Mouse (Mus musculus): ENCODE results near the gene Ccn1. TPM values are rescaled to one million over a fixed set of nuclear protein-coding genes. Genes with fewer than 3 reads are reported as not detected.

Ccn1 gene
- polyA plus RNA-seq, 1 experiment from 2014 or later = 42.7 TPM

GRCm38 (mm10) chr3:145650298-145651011 lies 674 bp upstream of the Ccn1 start:
- Histone ChIP-seq H3K9ac (ENCODE audit: low read length) (peak overlapping the region; percentile 94), H3K27ac (replicated peaks in 1 of 2; ENCODE audit: control insufficient read depth in 1 of 2, insufficient read depth in 1 of 2, low read depth in 2 of 2, low read length in 2 of 2) (peak overlapping the region; percentile 91 to 96), H3K36me3 (ENCODE audit: control insufficient read depth, insufficient read depth, low read length) (peaks cover 18% of the 10 kb centered on the region), H3K4me2 (ENCODE audit: low read length) (peak overlapping the region; percentile 77), H3K9me3 (ENCODE audit: control insufficient read depth, low read length) (no peaks in the 10 kb centered on the region), H3K4me1 (ENCODE audit: control insufficient read depth in 2 of 2, insufficient read depth in 2 of 2, low read length in 2 of 2) (peaks cover 30 to 53% of the 10 kb centered on the region in 2 experiments), H3K4me3 (ENCODE audit: control insufficient read depth in 1 of 2, insufficient read depth in 1 of 2, low read depth in 1 of 2, low read length in 2 of 2) (peak overlapping the region; percentile 69 to 80), H3K27me3 (ENCODE audit: control insufficient read depth, insufficient read depth, low read length) (no peaks in the 10 kb centered on the region)
- WGBS = under 1% methylated on average over 18 of the region's 18 CpGs
- ATAC-seq (ENCODE audit: insufficient number of reproducible peaks, insufficient read depth, low FRiP score, low read depth) = no peak

- under 1% methylated on average over 49 of the region's 49 CpGs for WGBS
Observed at GRCm38 (mm10) chr3:145648991-145649851, 560 bp downstream of the Ccn1 start.

GRCm38 (mm10) chr3:145648097-145648931 lies 1.5 kb downstream of the Ccn1 start:
- H3K36me3 ChIP-seq (ENCODE audit: control insufficient read depth, insufficient read depth, low read length) = peaks cover 18% of the 10 kb centered on the region
- ATAC-seq (ENCODE audit: insufficient number of reproducible peaks, insufficient read depth, low FRiP score, low read depth) = no peak
- H3K4me2 ChIP-seq (ENCODE audit: low read length) = peak overlapping the region; percentile 77
- H3K4me3 ChIP-seq (ENCODE audit: control insufficient read depth in 1 of 2, insufficient read depth in 1 of 2, low read depth in 1 of 2, low read length in 2 of 2) = peak overlapping the region; percentile 69 to 80
- H3K9me3 ChIP-seq (ENCODE audit: control insufficient read depth, low read length) = no peaks in the 10 kb centered on the region
- WGBS = 6% methylated on average over 26 of the region's 26 CpGs
- H3K9ac ChIP-seq (ENCODE audit: low read length) = peak overlapping the region; percentile 94
- H3K27me3 ChIP-seq (ENCODE audit: control insufficient read depth, insufficient read depth, low read length) = no peaks in the 10 kb centered on the region
- H3K27ac ChIP-seq (replicated peaks in 1 of 2; ENCODE audit: control insufficient read depth in 1 of 2, insufficient read depth in 1 of 2, low read depth in 2 of 2, low read length in 2 of 2) = peak overlapping the region; percentile 91 to 96
- peaks cover 22 to 40% of the 10 kb centered on the region in 2 experiments for H3K4me1 ChIP-seq (ENCODE audit: control insufficient read depth in 2 of 2, insufficient read depth in 2 of 2, low read length in 2 of 2)

More at GRCm38 (mm10) chr3:145648991-145649851, 560 bp downstream of the Ccn1 start:
- Histone ChIP-seq H3K4me3 (ENCODE audit: control insufficient read depth in 1 of 2, insufficient read depth in 1 of 2, low read depth in 1 of 2, low read length in 2 of 2) (peak overlapping the region; percentile 69 to 80), H3K9ac (ENCODE audit: low read length) (peak overlapping the region; percentile 94), H3K4me2 (ENCODE audit: low read length) (peak overlapping the region; percentile 77), H3K9me3 (ENCODE audit: control insufficient read depth, low read length) (no peaks in the 10 kb centered on the region), H3K4me1 (ENCODE audit: control insufficient read depth in 2 of 2, insufficient read depth in 2 of 2, low read length in 2 of 2) (peaks cover 24 to 48% of the 10 kb centered on the region in 2 experiments), H3K27ac (replicated peaks in 1 of 2; ENCODE audit: control insufficient read depth in 1 of 2, insufficient read depth in 1 of 2, low read depth in 2 of 2, low read length in 2 of 2) (peak overlapping the region; percentile 91 to 96), H3K27me3 (ENCODE audit: control insufficient read depth, insufficient read depth, low read length) (no peaks in the 10 kb centered on the region), H3K36me3 (ENCODE audit: control insufficient read depth, insufficient read depth, low read length) (peaks cover 18% of the 10 kb centered on the region)
- no peak for ATAC-seq (ENCODE audit: insufficient number of reproducible peaks, insufficient read depth, low FRiP score, low read depth)

- H3K9me3 ChIP-seq (ENCODE audit: control insufficient read depth, low read length) = no peaks in the 10 kb centered on the region
- H3K36me3 ChIP-seq (ENCODE audit: control insufficient read depth, insufficient read depth, low read length) = peaks cover 18% of the 10 kb centered on the region
- H3K4me2 ChIP-seq (ENCODE audit: low read length) = peak overlapping the region; percentile 77
- peaks cover 19 to 39% of the 10 kb centered on the region in 2 experiments for H3K4me1 ChIP-seq (ENCODE audit: control insufficient read depth in 2 of 2, insufficient read depth in 2 of 2, low read length in 2 of 2)
- no peaks in the 10 kb centered on the region for H3K27me3 ChIP-seq (ENCODE audit: control insufficient read depth, insufficient read depth, low read length)
- peak overlapping the region; percentile 8 to 69; a peak in 3 of 4 replicates for H3K4me3 ChIP-seq (ENCODE audit: control insufficient read depth in 1 of 2, insufficient read depth in 1 of 2, low read depth in 1 of 2, low read length in 2 of 2)
- no peak for ATAC-seq (ENCODE audit: insufficient number of reproducible peaks, insufficient read depth, low FRiP score, low read depth)
- no peak overlapping the region for H3K27ac ChIP-seq (replicated peaks in 1 of 2; ENCODE audit: control insufficient read depth in 1 of 2, insufficient read depth in 1 of 2, low read depth in 2 of 2, low read length in 2 of 2)
- peak overlapping the region; percentile 94; the same call in 1 of the 2 replicates for H3K9ac ChIP-seq (ENCODE audit: low read length)
- 83% methylated on average over 18 of the region's 18 CpGs for WGBS
Observed at GRCm38 (mm10) chr3:145647416-145647815, 2.4 kb downstream of the Ccn1 start.

GRCm38 (mm10) chr3:145646666-145647065 lies 3.1 kb downstream of the Ccn1 start:
- WGBS = 85% methylated on average over 2 of the region's 2 CpGs
- Histone ChIP-seq H3K4me3 (ENCODE audit: control insufficient read depth in 1 of 2, insufficient read depth in 1 of 2, low read depth in 1 of 2, low read length in 2 of 2) (no peak overlapping the region), H3K4me2 (ENCODE audit: low read length) (no peak overlapping the region), H3K4me1 (ENCODE audit: control insufficient read depth in 2 of 2, insufficient read depth in 2 of 2, low read length in 2 of 2) (peaks cover 14 to 37% of the 10 kb centered on the region in 2 experiments), H3K27me3 (ENCODE audit: control insufficient read depth, insufficient read depth, low read length) (no peaks in the 10 kb centered on the region), H3K9ac (ENCODE audit: low read length) (no peak overlapping the region), H3K9me3 (ENCODE audit: control insufficient read depth, low read length) (no peaks in the 10 kb centered on the region), H3K27ac (replicated peaks in 1 of 2; ENCODE audit: control insufficient read depth in 1 of 2, insufficient read depth in 1 of 2, low read depth in 2 of 2, low read length in 2 of 2) (no peak overlapping the region), H3K36me3 (ENCODE audit: control insufficient read depth, insufficient read depth, low read length) (peaks cover 18% of the 10 kb centered on the region)
- no peak for ATAC-seq (ENCODE audit: insufficient number of reproducible peaks, insufficient read depth, low FRiP score, low read depth)

GRCm38 (mm10) chr3:145646009-145646408 lies 3.8 kb downstream of the Ccn1 start:
- Histone ChIP-seq H3K27ac (replicated peaks in 1 of 2; ENCODE audit: control insufficient read depth in 1 of 2, insufficient read depth in 1 of 2, low read depth in 2 of 2, low read length in 2 of 2) (no peak overlapping the region), H3K9me3 (ENCODE audit: control insufficient read depth, low read length) (no peaks in the 10 kb centered on the region), H3K4me1 (ENCODE audit: control insufficient read depth in 2 of 2, insufficient read depth in 2 of 2, low read length in 2 of 2) (peaks cover 12 to 32% of the 10 kb centered on the region in 2 experiments), H3K4me2 (ENCODE audit: low read length) (no peak overlapping the region), H3K36me3 (ENCODE audit: control insufficient read depth, insufficient read depth, low read length) (peaks cover 18% of the 10 kb centered on the region), H3K4me3 (ENCODE audit: control insufficient read depth in 1 of 2, insufficient read depth in 1 of 2, low read depth in 1 of 2, low read length in 2 of 2) (no peak overlapping the region), H3K9ac (ENCODE audit: low read length) (no peak overlapping the region), H3K27me3 (ENCODE audit: control insufficient read depth, insufficient read depth, low read length) (no peaks in the 10 kb centered on the region)
- 24% methylated on average over 3 of the region's 3 CpGs for WGBS
- no peak for ATAC-seq (ENCODE audit: insufficient number of reproducible peaks, insufficient read depth, low FRiP score, low read depth)

GRCm38 (mm10) chr3:145645463-145645862 lies 4.3 kb downstream of the Ccn1 start:
- no peak for ATAC-seq (ENCODE audit: insufficient number of reproducible peaks, insufficient read depth, low FRiP score, low read depth)
- Histone ChIP-seq H3K27me3 (ENCODE audit: control insufficient read depth, insufficient read depth, low read length) (no peaks in the 10 kb centered on the region), H3K9me3 (ENCODE audit: control insufficient read depth, low read length) (no peaks in the 10 kb centered on the region), H3K4me1 (ENCODE audit: control insufficient read depth in 2 of 2, insufficient read depth in 2 of 2, low read length in 2 of 2) (peaks cover 12 to 32% of the 10 kb centered on the region in 2 experiments), H3K36me3 (ENCODE audit: control insufficient read depth, insufficient read depth, low read length) (peaks cover 18% of the 10 kb centered on the region), H3K4me3 (ENCODE audit: control insufficient read depth in 1 of 2, insufficient read depth in 1 of 2, low read depth in 1 of 2, low read length in 2 of 2) (no peak overlapping the region), H3K9ac (ENCODE audit: low read length) (no peak overlapping the region), H3K4me2 (ENCODE audit: low read length) (no peak overlapping the region), H3K27ac (replicated peaks in 1 of 2; ENCODE audit: control insufficient read depth in 1 of 2, insufficient read depth in 1 of 2, low read depth in 2 of 2, low read length in 2 of 2) (0 out of 4 replicates have a peak overlapping the region, but pooled peaks of 1 of the 2 experiments have one; percentile 7)
- WGBS = 60% methylated on average over 6 of the region's 6 CpGs
